Mouse (Mus musculus) olfactory bulb, adult 2 months (tissue): ENCODE measurements at regions not wholly inside any gene's neighbourhood (a gene's known extent, or its start where the extent isn't known, plus 50 kb on each side); places are given as distances from the start of the nearest gene placed in this dataset.

ENCODE experiments used
- CTCF ChIP-seq: fragments of 200-500 bp; IDR thresholded peaks from 2 replicates; pipeline ENCODE4 v1.5.1; 2012; ENCODE audit warnings: low read depth, mild to moderate bottlenecking, low read length, moderate library complexity; ENCODE audit not compliant: insufficient read depth
- POLR2A ChIP-seq: fragments of 200-500 bp; IDR thresholded peaks from 2 replicates; pipeline ENCODE4 v1.6.1; 2012; ENCODE audit warnings: mild to moderate bottlenecking, low read depth, low read length, moderate library complexity; ENCODE audit not compliant: insufficient read depth

DNA sequence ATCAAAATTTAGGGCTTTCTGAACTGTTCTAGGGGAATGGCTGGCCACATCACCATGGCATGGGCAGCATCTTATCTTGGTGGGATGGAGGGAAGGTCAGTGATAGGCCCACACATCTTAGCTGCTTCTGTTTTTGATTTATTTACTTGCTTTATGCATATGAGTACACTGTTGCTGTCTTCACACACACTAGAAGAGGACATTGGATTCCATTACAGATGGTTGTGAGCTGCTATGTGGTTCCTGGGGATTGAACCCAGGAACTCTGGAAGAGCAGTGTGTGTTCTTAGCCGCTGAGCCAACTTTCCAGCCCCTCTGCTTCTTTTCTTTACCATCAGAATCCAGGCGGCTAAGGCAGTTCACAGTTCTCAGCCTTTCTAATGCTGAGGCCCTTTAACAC lies 260.4 kb downstream of the Dact1 start:
- TF ChIP-seq POLR2A, result no peak
- TF ChIP-seq CTCF, result no peak
